In the genomic region with DNA sequence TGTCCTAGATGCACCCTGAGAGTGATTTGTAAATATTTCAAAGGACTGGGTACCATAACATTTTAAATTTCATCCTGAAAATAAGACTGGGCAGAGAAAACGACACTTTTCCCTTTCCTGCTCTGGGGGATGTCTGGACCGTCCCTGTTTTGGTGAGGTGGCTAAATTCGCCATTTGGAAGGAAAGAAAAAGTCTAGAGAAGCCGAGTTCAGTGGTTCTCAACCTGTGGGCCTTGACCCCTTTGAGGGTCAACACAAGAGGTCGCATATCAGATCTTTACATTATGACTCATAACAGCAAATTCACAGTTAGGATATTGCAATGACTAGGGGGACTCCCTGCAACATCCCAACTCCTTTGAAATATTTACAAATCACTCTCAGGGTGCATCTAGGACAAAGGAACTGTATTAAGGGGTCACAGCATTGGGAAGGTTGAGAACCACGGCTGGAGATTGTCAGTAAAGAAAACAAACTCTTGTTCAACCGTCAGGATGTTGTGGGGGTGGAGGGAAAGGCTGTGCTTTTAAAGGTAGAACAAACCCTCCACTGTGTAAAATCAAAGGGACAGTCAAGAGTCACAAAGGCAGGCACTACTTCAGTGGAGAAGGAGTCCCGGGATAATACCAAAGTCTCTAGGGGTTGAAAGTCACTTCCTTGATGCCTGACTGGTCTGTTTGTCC, we compare ENCODE assay signal across 9 mouse cellular contexts. TPM values are rescaled to one million over a fixed set of nuclear protein-coding genes. Genes with fewer than 3 reads are reported as not detected.
DNase-seq lines count a peak whose midpoint lies in the region; ATAC-seq and TF ChIP-seq lines count a peak whose summit lies in the region.
"Had no signal": no experiment of that assay in that cellular context is flagged by ENCODE, and none has a peak within 500 bp of the region (broad histone marks: within the 10 kb centered on the region; RNA-seq: fewer than 3 reads in every experiment).

No protein-coding gene starts in this region.

- H3K4me2 ChIP-seq in heart, postnatal 0 days (ENCODE audit: low read depth, low read length) = peak overlapping the region; percentile 91
- H3K4me2 ChIP-seq in hindbrain, embryonic 13.5 days = peak overlapping the region; percentile 78
- H3K4me2 ChIP-seq in midbrain, embryonic 13.5 days (replicated peaks) = peak overlapping the region; percentile 71

- H3K36me3 ChIP-seq in heart, postnatal 0 days (replicated peaks; ENCODE audit: control insufficient read depth, insufficient read depth, low read length) = no peaks in the 10 kb centered on the region
- H3K36me3 ChIP-seq in hindbrain, embryonic 13.5 days = no peaks in the 10 kb centered on the region
- no peaks in the 10 kb centered on the region for H3K36me3 ChIP-seq in midbrain, embryonic 13.5 days

- H3K9me3 ChIP-seq in heart, postnatal 0 days (replicated peaks; ENCODE audit: control insufficient read depth, low read length) = no peaks in the 10 kb centered on the region
- H3K9me3 ChIP-seq in hindbrain, embryonic 13.5 days = no peaks in the 10 kb centered on the region
- H3K9me3 ChIP-seq in midbrain, embryonic 13.5 days = no peaks in the 10 kb centered on the region

- ATAC-seq in heart, postnatal 0 days (ENCODE audit: insufficient read depth, low read depth) = no peak
- ATAC-seq in hindbrain, embryonic 13.5 days (ENCODE audit: low FRiP score) = no peak
- ATAC-seq in midbrain, embryonic 13.5 days = no peak
- no peak for ATAC-seq in erythroblast, adult 5-6 weeks (replicated peaks; ENCODE audit: low FRiP score, poor library complexity, severe bottlenecking)

- H3K27ac ChIP-seq in heart, postnatal 0 days (ENCODE audit: low read depth) = peak overlapping the region; percentile 22; the same call in 1 of the 2 replicates
- peak overlapping the region; percentile 15; the same call in 1 of the 2 replicates for H3K27ac ChIP-seq in brown adipose tissue, adult 24 weeks (replicated peaks; ENCODE audit: low read depth, low read length)
- peak overlapping the region; percentile 78 for H3K27ac ChIP-seq in hindbrain, embryonic 13.5 days
- no peak overlapping the region for H3K27ac ChIP-seq in midbrain, embryonic 13.5 days

- H3K4me3 ChIP-seq in heart, postnatal 0 days (ENCODE audit: low read depth, low read length) = peak overlapping the region; percentile 86
- H3K4me3 ChIP-seq in brown adipose tissue, adult 24 weeks (ENCODE audit: insufficient read depth, low read depth, low read length) = peak overlapping the region; percentile 24
- H3K4me3 ChIP-seq in hindbrain, embryonic 13.5 days = peak overlapping the region; percentile 82
- peak overlapping the region; percentile 67 for H3K4me3 ChIP-seq in midbrain, embryonic 13.5 days (replicated peaks)

- intact Hi-C loops in gastrocnemius, postnatal 36 days (cut with DNase I) = loop anchor here (5.0 kb wide), 1 partner anchor 38 kb away; no protein-coding TSS in a partner anchor
- intact Hi-C loops in left cerebral cortex, postnatal 36 days (cut with DNase I) = loop anchor here (5.0 kb wide), 1 partner anchor 188 kb away; no protein-coding TSS in a partner anchor

- TF ChIP-seq CTCF in heart, postnatal 0 days (IDR thresholded peaks at IDR 0.05; ENCODE audit: low read depth) = no peak

- H3K27me3 ChIP-seq in heart, postnatal 0 days (ENCODE audit: control insufficient read depth, insufficient read depth, low read length) = no peaks in the 10 kb centered on the region
- no peaks in the 10 kb centered on the region for H3K27me3 ChIP-seq in hindbrain, embryonic 13.5 days
- H3K27me3 ChIP-seq in midbrain, embryonic 13.5 days = peaks cover 22% of the 10 kb centered on the region; the same call in 1 of the 2 replicates

- no peak for DNase-seq in heart, postnatal 0 days (ENCODE audit: low spot score)
- no peak for DNase-seq in heart, adult 18-20 months
- DNase-seq in gastrocnemius, postnatal 36 days = no peak
- no peak for DNase-seq in left cerebral cortex, postnatal 36 days (ENCODE audit: low spot score in 2 of 2)
- DNase-seq: cerebellum, postnatal 25 days had no signal

- WGBS in heart, postnatal 0 days = 45% methylated on average over 8 of the region's 8 CpGs
- 24% methylated on average over 8 of the region's 8 CpGs for WGBS in hindbrain, embryonic 13.5 days
- 28% methylated on average over 8 of the region's 8 CpGs for WGBS in midbrain, embryonic 13.5 days

- H3K4me1 ChIP-seq in heart, postnatal 0 days (ENCODE audit: control insufficient read depth, insufficient read depth) = peaks cover 18% of the 10 kb centered on the region
- no peaks in the 10 kb centered on the region; the same call in 1 of the 2 replicates for H3K4me1 ChIP-seq in brown adipose tissue, adult 24 weeks (ENCODE audit: control insufficient read depth, insufficient read depth, insufficient read length, low read length)
- peaks cover 32% of the 10 kb centered on the region for H3K4me1 ChIP-seq in hindbrain, embryonic 13.5 days (replicated peaks)
- peaks cover 23% of the 10 kb centered on the region for H3K4me1 ChIP-seq in midbrain, embryonic 13.5 days (replicated peaks)

- H3K9ac ChIP-seq in heart, postnatal 0 days (replicated peaks; ENCODE audit: low read depth, low read length) = 0 out of 2 replicates have a peak overlapping the region, but pooled peaks have one; percentile 78
- peak overlapping the region; percentile 98 for H3K9ac ChIP-seq in hindbrain, embryonic 13.5 days
- peak overlapping the region; percentile 39; the same call in 1 of the 2 replicates for H3K9ac ChIP-seq in midbrain, embryonic 13.5 days (replicated peaks)

- TF ChIP-seq EP300 in heart, postnatal 0 days (IDR thresholded peaks at IDR 0.05; ENCODE audit: low read depth) = no peak

RNA-seq across cellular contexts. Expression of gene Phlda1, which starts 3.2 kb away (rescaled TPM):
- 3.0 and 15.5 TPM in 2 replicates for total RNA-seq in heart, postnatal 0 days (2014; rRNA removed; ENCODE audit: low replicate concordance)
- 26.3 and 27.2 TPM in 2 replicates for polyA plus RNA-seq in heart, postnatal 0 days (2015; fragmentation: Nextera tagmentation; extraction: Ambion mirVana)
- 10 to 100 TPM in 1 of 2 experiments, 1 to 10 TPM in 1; 9.7 to 18.7 TPM for total RNA-seq in heart, adult 18-20 months (2021)
- polyA plus RNA-seq in brown adipose tissue, adult 24 weeks (2012; ENCODE audit: insufficient read depth, insufficient read length, missing spikeins) = 5.5 and 14.5 TPM in 2 replicates
- polyA plus RNA-seq in hindbrain, embryonic 13.5 days (2015; fragmentation: Nextera tagmentation; extraction: Ambion mirVana) = 65.6 and 70.9 TPM in 2 replicates
- 31.3 and 32.4 TPM in 2 replicates for polyA plus RNA-seq in midbrain, embryonic 13.5 days (2015; fragmentation: Nextera tagmentation; extraction: Ambion mirVana)
- 1 to 10 TPM; 3.3 to 3.4 TPM for total RNA-seq in gastrocnemius, postnatal 36 days (2021)
- total RNA-seq in erythroblast, adult 5-6 weeks (2015; ENCODE audit: low replicate concordance) = 0.38 and 4.0 TPM in 2 replicates
- 0.84 TPM in 1 of 2 replicates, not detected in the other for total RNA-seq in erythroblast, adult 5-6 weeks (2017; ENCODE audit: low replicate concordance)
- 10 to 100 TPM; 30.9 to 34.3 TPM for total RNA-seq in left cerebral cortex, postnatal 36 days (2021)

RNA-seq across cellular contexts. Expression of gene Nap1l1, which starts 36.2 kb away (rescaled TPM):
- 15.5 and 22.8 TPM in 2 replicates for total RNA-seq in heart, postnatal 0 days (2014; rRNA removed; ENCODE audit: low replicate concordance)
- 64.2 and 64.5 TPM in 2 replicates for polyA plus RNA-seq in heart, postnatal 0 days (2015; fragmentation: Nextera tagmentation; extraction: Ambion mirVana)
- 10 to 100 TPM; 66.8 to 72.3 TPM for total RNA-seq in heart, adult 18-20 months (2021)
- polyA plus RNA-seq in brown adipose tissue, adult 24 weeks (2012; ENCODE audit: insufficient read depth, insufficient read length, missing spikeins) = 115 and 130 TPM in 2 replicates
- 207 and 215 TPM in 2 replicates for polyA plus RNA-seq in hindbrain, embryonic 13.5 days (2015; fragmentation: Nextera tagmentation; extraction: Ambion mirVana)
- polyA plus RNA-seq in midbrain, embryonic 13.5 days (2015; fragmentation: Nextera tagmentation; extraction: Ambion mirVana) = 239 and 255 TPM in 2 replicates
- total RNA-seq in gastrocnemius, postnatal 36 days (2021) = 10 to 100 TPM; 47.7 to 54.7 TPM
- total RNA-seq in erythroblast, adult 5-6 weeks (2015; ENCODE audit: low replicate concordance) = 105 and 154 TPM in 2 replicates
- total RNA-seq in erythroblast, adult 5-6 weeks (2017; ENCODE audit: low replicate concordance) = 128 and 220 TPM in 2 replicates
- 100 to 1,000 TPM; 210 to 235 TPM for total RNA-seq in left cerebral cortex, postnatal 36 days (2021)

Comparison
In these comparisons a context has a peak if more than half of its experiments do, and no peak if none do; other contexts are left out.
1. H3K4me3 ChIP-seq: peak in every context shown above with its lines; median percentile 86 in heart, postnatal 0 days; 82 in hindbrain, embryonic 13.5 days; 67 in midbrain, embryonic 13.5 days; 24 in brown adipose tissue, adult 24 weeks.
2. H3K9ac ChIP-seq: peak in every context shown above with its lines; median percentile 98 in hindbrain, embryonic 13.5 days; 78 in heart, postnatal 0 days; 39 in midbrain, embryonic 13.5 days.